ENCODE assay signal across 8 mouse cellular contexts in genomic region chr3:154269757-154270366, GRCm38 (mm10).
A peak's percentile ranks its signal among the peaks of the same experiment; 100 is the strongest.
DNase-seq lines count a peak whose midpoint lies in the region; ATAC-seq and TF ChIP-seq lines count a peak whose summit lies in the region.

No protein-coding gene starts in this region.

- ATAC-seq in forebrain, embryonic 13.5 days: peak; percentile 88
- ATAC-seq in liver, embryonic 15.5 days (ENCODE audit: insufficient read depth): no peak
- peak; percentile 85 for ATAC-seq in neural tube, embryonic 13.5 days (ENCODE audit: low read depth)

- H3K27ac ChIP-seq in ES-Bruce4 (ENCODE audit: insufficient read depth, low read length): no peak overlapping the region
- H3K27ac ChIP-seq in forebrain, embryonic 13.5 days: no peak overlapping the region
- no peak overlapping the region for H3K27ac ChIP-seq in liver, embryonic 15.5 days (replicated peaks)
- H3K27ac ChIP-seq in neural tube, embryonic 13.5 days (replicated peaks): no peak overlapping the region
- no peak overlapping the region for H3K27ac ChIP-seq in thymus, adult 2 months (ENCODE audit: control insufficient read depth, insufficient read depth, low read length)

- H3K9ac ChIP-seq in ES-Bruce4 (ENCODE audit: low read depth, poor library complexity, severe bottlenecking): no peak overlapping the region
- peak overlapping the region; percentile 53; the same call in 1 of the 2 replicates for H3K9ac ChIP-seq in forebrain, embryonic 13.5 days
- H3K9ac ChIP-seq in liver, embryonic 15.5 days: no peak overlapping the region
- H3K9ac ChIP-seq in neural tube, embryonic 13.5 days: peak overlapping the region; percentile 65

- no peak for TF ChIP-seq POLR2A in ES-Bruce4 (IDR thresholded peaks at IDR 0.05; ENCODE audit: insufficient read depth, low read length)
- no peak for TF ChIP-seq POLR2A in thymus, adult 2 months (IDR thresholded peaks at IDR 0.05; ENCODE audit: control insufficient read depth, extremely low read depth, insufficient read depth, low read length, poor library complexity)

- no peak for TF ChIP-seq EP300 in ES-Bruce4 (IDR thresholded peaks at IDR 0.05; ENCODE audit: insufficient read depth, low read depth, low read length)

- TF ChIP-seq CTCF in ES-Bruce4 (IDR thresholded peaks at IDR 0.05; ENCODE audit: low read depth, low read length): peak; percentile 97
- TF ChIP-seq CTCF in thymus, adult 2 months (IDR thresholded peaks at IDR 0.05; ENCODE audit: borderline replicate concordance, control insufficient read depth, extremely low read depth, insufficient read depth, low read length, poor library complexity): peak; percentile 85

- no peaks in the 10 kb centered on the region for H3K27me3 ChIP-seq in ES-Bruce4 (ENCODE audit: control insufficient read depth, insufficient read depth, low read length, poor library complexity, severe bottlenecking)
- 0 out of 2 replicates have a peak, but pooled peaks cover 14% of the 10 kb centered on the region for H3K27me3 ChIP-seq in forebrain, embryonic 13.5 days
- no peaks in the 10 kb centered on the region for H3K27me3 ChIP-seq in liver, embryonic 15.5 days
- no peaks in the 10 kb centered on the region for H3K27me3 ChIP-seq in neural tube, embryonic 13.5 days
- H3K27me3 ChIP-seq in thymus, adult 2 months (ENCODE audit: control insufficient read depth, insufficient read depth, low read length): no peaks in the 10 kb centered on the region

- H3K4me2 ChIP-seq in forebrain, embryonic 13.5 days: peak overlapping the region; percentile 61
- peak overlapping the region; percentile 35; the same call in 1 of the 2 replicates for H3K4me2 ChIP-seq in liver, embryonic 15.5 days
- peak overlapping the region; percentile 61 for H3K4me2 ChIP-seq in neural tube, embryonic 13.5 days

- H3K4me1 ChIP-seq in ES-Bruce4 (ENCODE audit: control insufficient read depth, insufficient read depth, low read length): no peaks in the 10 kb centered on the region
- H3K4me1 ChIP-seq in forebrain, embryonic 13.5 days: no peaks in the 10 kb centered on the region
- H3K4me1 ChIP-seq in liver, embryonic 15.5 days (replicated peaks): no peaks in the 10 kb centered on the region
- H3K4me1 ChIP-seq in neural tube, embryonic 13.5 days (replicated peaks): no peaks in the 10 kb centered on the region; the same call in 1 of the 2 replicates
- H3K4me1 ChIP-seq in thymus, adult 2 months (replicated peaks; ENCODE audit: control insufficient read depth, insufficient read depth, low read length): no peaks in the 10 kb centered on the region

- intact Hi-C loops in heart, postnatal 14 days (cut with DNase I): loop anchor here (1.0 kb wide), 1 partner anchor 302 kb away; no protein-coding TSS in a partner anchor

- H3K4me3 ChIP-seq in ES-Bruce4 (ENCODE audit: low read depth, low read length): no peak overlapping the region
- peak overlapping the region; percentile 25 for H3K4me3 ChIP-seq in forebrain, embryonic 13.5 days
- no peak overlapping the region for H3K4me3 ChIP-seq in liver, embryonic 15.5 days (replicated peaks)
- peak overlapping the region; percentile 32 for H3K4me3 ChIP-seq in neural tube, embryonic 13.5 days
- H3K4me3 ChIP-seq in thymus, adult 2 months (ENCODE audit: control insufficient read depth, insufficient read depth, low read length): no peak overlapping the region

- no peaks in the 10 kb centered on the region for H3K9me3 ChIP-seq in ES-Bruce4 (replicated peaks; ENCODE audit: control insufficient read depth, insufficient read depth, low read length, poor library complexity, severe bottlenecking)
- H3K9me3 ChIP-seq in forebrain, embryonic 13.5 days (replicated peaks): no peaks in the 10 kb centered on the region
- H3K9me3 ChIP-seq in liver, embryonic 15.5 days (replicated peaks): no peaks in the 10 kb centered on the region
- H3K9me3 ChIP-seq in neural tube, embryonic 13.5 days: no peaks in the 10 kb centered on the region

- 11% methylated on average over 19 of the region's 19 CpGs for WGBS in forebrain, embryonic 13.5 days
- WGBS in liver, embryonic 15.5 days (ENCODE audit: insufficient replicate concordance): 18% methylated on average over 19 of the region's 19 CpGs
- WGBS in neural tube, embryonic 13.5 days: 7% methylated on average over 19 of the region's 19 CpGs
- 24% methylated on average over 19 of the region's 19 CpGs for WGBS in thymus, adult 2 months

- peak; percentile 29 for DNase-seq in c-Kit-positive CD71-positive TER-119-positive erythroid progenitor cells, embryonic 14.5 days (ENCODE audit: low spot score)
- DNase-seq in heart, postnatal 14 days: peak; percentile 71 to 82
- DNase-seq in kidney, postnatal 4 days: peak; percentile 85 to 88
- peak; percentile 47 for DNase-seq in thymus, adult 2 months

- no peaks in the 10 kb centered on the region for H3K36me3 ChIP-seq in ES-Bruce4 (ENCODE audit: control insufficient read depth, insufficient read depth, low read length, poor library complexity, severe bottlenecking)
- H3K36me3 ChIP-seq in forebrain, embryonic 13.5 days (ENCODE audit: poor library complexity, severe bottlenecking): no peaks in the 10 kb centered on the region
- H3K36me3 ChIP-seq in liver, embryonic 15.5 days (replicated peaks): no peaks in the 10 kb centered on the region
- H3K36me3 ChIP-seq in neural tube, embryonic 13.5 days: no peaks in the 10 kb centered on the region
- H3K36me3 ChIP-seq in thymus, adult 2 months (ENCODE audit: control insufficient read depth, insufficient read depth, low read length): no peaks in the 10 kb centered on the region

Comparison
In these comparisons a context has a peak if more than half of its experiments do, and no peak if none do; other contexts are left out.
1. H3K4me3 ChIP-seq: peak in forebrain, embryonic 13.5 days (single experiment) and neural tube, embryonic 13.5 days (single experiment); none in ES-Bruce4 (single experiment), liver, embryonic 15.5 days (single experiment) and thymus, adult 2 months (single experiment).
2. H3K9ac ChIP-seq: peak in forebrain, embryonic 13.5 days (single experiment) and neural tube, embryonic 13.5 days (single experiment); none in ES-Bruce4 (single experiment) and liver, embryonic 15.5 days (single experiment).
3. DNase-seq: peak in every context shown above with its lines; median percentile 86 in kidney, postnatal 4 days; 76 in heart, postnatal 14 days; 47 in thymus, adult 2 months; 29 in c-Kit-positive CD71-positive TER-119-positive erythroid progenitor cells, embryonic 14.5 days.
4. Peak in every context shown above with its lines, with median percentiles within 50 percentile points of each other: H3K4me2 ChIP-seq.